Mouse (Mus musculus) mesoderm, embryonic 11.5 days (tissue): ENCODE results near the gene Ptprt.
A peak's percentile ranks its signal among the peaks of the same experiment; 100 is the strongest.
"Not testable (repeated sequence)": the region's sequence is repeated elsewhere in the genome, so short reads cannot be mapped to it uniquely, and the experiment has no call there.

ENCODE experiments used
- DNase-seq: peaks from one replicate; pipeline ENCODE4 v3.0.0-alpha.2; 2012; ENCODE audit warnings: low read depth, low spot score

Ptprt gene

DNA sequence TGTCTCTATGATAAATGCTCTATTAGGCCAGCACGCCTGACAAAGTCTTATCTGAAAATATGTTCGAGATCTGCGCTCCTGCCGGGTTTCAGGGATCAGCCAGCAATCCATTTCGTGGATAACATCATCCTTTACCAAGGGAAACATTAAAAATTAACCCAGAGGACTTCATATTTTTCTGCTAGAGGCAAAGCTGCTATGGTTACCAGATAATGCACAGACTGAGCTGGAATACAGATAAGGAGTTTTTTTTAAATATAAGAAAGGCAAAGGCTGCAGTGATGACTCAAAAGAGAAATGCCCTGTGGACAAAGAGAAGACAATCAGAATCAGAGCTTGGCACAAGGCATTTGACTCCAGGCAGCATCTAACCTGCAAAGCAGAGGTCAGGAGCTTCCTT is 1111.4 kb downstream of the Ptprt start:
- no peak for DNase-seq

DNA sequence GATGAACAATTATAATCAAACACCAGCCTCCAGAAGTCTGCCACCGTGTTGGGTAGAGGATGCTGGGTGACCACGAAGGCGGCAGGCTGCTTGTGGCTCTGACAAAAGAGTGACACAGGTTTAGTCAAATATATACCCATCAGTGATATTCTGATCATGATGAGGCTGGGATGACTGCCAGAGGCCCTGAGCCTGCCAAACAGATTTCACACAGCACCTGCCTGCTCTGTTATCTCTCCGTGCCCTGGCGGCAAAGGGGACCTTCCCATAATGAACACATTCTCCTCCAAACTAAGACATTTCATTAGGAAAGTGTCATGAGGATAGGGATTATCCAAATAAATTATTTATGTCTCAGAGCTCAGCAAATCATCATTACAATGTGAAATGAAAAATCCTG is 1113.6 kb downstream of the Ptprt start:
- no peak for DNase-seq

DNA sequence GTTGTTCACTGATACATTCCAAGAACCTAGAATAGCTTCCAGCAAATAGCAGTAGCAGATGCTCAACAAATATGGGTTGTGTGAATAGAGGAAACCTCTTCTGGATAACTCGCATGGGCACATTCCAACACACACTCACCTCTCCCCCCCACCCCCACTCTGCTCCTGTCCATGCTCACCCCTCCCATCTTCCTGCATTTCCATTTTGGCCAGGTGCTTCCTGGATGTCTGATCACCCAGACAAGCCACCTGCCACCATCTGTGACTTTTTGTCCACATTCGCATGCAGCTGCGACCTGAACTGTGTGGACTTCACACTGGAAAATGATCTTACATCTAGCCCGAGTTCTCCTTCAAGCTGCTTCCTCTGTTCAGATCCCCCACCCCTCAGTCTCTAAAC is 1115.5 kb downstream of the Ptprt start:
- no peak for DNase-seq

DNA sequence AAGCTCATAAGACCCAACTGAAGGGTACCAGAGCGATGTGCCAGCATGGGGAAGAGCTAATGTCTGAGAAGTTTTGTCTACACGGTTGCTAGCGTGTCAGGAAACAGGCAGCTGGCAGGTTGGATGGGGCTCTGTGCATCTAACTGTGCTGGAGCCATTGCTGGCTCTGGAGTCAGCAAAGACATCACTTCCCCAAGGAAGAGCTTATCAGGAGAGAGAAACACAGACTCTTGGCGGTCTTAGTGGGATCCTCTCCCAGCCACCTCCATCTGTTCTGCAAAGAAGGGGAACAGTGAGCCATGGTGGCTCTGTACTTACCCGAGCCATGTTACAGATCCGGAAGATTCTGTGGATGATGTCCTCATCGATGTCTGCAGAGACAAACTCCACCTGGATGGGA is 1126.8 kb downstream of the Ptprt start:
- DNase-seq, result no peak

DNA sequence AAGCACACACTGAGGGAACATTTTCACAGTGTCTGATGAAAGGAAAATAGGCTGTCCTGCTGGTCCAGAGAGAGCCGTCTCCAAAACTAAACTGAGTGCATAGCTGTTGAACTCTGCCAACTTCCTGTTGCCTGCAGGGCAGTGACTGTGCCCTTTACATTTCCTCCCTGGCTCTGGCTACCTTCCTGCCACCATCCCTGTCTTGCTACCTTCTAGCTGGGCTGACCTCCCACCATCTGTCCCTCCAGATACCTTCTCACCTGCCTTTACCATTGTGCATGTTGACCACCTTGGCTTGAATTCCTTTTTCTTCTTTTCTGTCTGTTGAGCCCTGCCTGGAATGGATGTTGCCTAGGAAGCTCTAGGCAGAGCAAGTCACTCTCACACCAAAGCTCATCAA is 1133.8 kb downstream of the Ptprt start:
- no peak for DNase-seq

DNA sequence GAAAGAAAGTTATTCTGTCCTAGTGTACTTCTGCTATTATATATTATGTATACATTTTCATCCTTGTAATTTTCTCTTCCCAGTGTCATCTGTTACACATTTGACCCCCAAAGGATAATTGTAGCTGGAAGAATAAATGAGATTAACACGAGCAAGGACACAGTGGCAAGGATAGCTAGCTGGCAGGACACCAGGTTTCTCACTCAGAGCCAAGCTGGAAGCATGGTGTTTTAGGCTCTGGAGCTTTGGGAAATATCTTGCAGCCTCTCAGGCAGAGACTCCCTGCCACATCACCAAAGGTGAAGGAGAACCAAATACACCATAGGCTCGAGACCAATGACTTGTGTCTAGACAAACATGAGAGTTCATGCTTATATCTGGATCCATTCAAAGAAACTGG is 1141.3 kb downstream of the Ptprt start:
- no peak for DNase-seq

DNA sequence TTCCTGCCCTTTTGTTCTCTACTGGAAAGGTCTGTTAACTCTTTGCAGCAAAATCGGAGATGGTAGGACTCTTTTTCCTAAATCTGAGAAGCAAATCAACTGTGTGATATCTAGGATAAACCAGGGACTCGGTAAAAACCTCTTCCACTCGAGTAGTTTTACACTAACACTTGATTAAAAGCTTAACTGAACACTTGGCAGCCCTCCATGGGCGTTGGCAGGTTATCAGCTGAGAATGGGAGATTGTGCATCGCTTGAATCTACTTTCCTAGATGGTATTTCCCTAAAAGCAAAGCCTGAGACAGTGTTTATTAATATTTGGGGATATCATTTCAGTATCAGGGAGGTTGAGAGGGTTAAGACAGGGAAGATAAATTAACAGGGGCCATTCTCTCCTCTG is 1144.0 kb downstream of the Ptprt start:
- no peak for DNase-seq

DNA sequence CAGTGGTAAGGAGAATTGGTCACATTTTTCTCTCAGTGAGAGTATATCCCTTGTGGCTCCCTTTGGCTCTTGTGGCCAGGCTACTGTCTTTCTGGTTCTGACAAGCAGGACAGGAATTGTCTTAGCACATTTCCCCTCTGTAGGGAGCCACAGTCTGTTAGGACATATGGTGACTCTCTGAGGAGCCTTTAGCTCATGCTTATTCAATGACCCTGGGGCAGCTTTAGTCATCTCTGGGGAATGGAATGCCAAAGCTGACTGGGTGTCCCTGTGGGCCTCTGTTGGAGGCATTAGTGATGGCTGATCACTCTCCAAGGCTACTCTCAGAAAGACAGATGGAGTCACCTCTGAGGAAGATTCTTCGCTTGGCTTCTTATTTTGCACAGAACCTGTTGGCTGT is 1147.7 kb downstream of the Ptprt start:
- DNase-seq, result peak; percentile 12

DNA sequence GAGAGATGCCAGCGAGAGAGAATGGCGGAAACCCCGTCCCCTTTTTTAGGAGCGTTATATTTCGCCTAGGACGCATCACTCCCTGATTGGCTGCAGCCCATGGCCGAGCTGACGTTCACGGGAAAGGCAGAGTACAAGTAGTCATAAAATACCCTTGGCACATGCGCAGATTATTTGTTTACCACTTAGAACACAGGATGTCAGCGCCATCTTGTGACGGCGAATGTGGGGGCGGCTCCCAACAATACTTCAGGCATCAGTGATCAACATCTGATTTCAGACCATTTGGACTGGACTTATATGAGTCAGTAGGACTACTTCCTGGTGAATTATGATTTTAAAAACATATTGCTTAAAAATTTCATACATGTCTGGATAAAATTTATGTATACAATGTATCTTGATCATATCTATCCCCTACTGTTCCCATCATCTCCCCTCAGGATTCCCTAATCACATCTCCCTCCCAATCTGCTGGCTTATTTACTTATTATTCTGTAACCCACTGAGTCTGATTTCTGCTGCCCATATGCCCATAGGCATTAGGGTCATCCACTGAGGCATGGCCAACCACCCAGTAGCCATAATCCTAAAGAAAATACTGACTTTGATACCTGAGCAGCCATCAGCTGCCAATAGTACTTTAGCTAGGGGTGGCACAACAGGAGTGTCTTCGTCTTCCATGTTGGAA is 1148.9 kb downstream of the Ptprt start:
- DNase-seq, result not testable (repeated sequence)

DNA sequence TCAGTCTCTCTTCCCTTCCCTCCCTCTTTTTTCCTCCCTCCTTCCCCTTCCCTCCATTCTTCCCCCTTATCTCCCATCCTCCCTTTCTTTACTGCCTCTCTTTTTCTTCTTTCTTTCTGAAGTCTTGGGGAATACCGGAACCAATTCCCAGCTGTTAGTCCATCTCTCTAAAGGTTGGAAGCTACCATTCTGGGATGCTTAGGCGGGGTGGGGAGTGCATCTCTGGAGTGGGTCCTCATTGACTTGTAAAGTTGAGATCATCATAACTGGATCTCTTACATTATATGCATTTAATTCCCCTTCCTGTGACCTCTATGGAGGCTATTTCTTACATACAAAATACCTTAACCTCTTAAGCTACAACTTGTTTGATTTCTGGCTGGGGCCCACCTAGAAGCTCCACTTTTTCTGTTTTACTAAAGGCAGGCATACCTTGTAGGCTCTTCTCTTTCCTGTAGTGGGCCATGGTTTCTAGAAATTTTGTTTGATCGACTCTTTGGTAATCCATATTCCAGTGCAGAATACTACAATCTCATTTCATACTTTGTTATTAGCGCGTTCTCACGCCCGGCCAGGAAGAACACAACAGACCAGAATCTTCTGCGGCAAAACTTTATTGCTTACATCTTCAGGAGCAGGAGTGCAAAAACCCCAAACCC is 1149.7 kb downstream of the Ptprt start:
- no peak for DNase-seq

DNA sequence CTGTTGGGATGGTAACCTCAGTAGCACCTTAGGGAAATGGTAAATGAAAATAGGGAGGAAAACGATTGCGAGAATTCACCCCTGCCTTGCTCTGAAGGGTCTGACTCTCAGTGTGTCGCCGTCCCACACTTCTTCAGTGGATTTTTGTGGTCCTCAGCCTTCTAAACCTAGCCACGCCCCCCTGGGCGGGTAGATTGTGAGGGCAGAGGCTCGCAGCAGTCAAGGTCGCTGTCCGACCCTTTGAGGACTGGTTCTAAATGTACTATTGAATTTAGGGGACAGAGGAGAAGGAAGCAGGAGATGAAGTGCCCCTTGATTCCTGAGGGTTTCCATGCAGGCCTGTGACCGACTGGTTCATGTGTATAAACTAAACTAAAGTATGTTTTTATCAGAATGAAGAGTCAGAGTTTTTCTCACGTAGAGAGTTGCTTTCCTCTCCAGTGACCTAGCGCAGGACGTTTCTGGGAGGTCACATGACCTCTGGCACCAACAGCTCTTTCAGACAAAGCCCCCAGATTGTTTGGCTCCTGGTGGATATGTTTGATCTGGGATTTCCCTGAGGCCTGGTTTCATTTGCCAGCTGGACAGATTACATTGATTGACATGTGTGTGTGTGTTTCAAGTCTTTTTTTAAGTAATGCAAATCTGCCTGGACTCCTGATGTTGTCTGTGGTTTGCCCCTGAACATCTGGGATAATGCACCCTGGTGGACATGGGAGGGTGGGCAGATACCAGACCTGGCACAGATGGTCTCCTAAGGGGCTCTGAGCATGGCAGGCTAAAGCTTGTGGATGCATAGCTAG is 1161.6 kb downstream of the Ptprt start:
- DNase-seq, result peak; percentile 23

DNA sequence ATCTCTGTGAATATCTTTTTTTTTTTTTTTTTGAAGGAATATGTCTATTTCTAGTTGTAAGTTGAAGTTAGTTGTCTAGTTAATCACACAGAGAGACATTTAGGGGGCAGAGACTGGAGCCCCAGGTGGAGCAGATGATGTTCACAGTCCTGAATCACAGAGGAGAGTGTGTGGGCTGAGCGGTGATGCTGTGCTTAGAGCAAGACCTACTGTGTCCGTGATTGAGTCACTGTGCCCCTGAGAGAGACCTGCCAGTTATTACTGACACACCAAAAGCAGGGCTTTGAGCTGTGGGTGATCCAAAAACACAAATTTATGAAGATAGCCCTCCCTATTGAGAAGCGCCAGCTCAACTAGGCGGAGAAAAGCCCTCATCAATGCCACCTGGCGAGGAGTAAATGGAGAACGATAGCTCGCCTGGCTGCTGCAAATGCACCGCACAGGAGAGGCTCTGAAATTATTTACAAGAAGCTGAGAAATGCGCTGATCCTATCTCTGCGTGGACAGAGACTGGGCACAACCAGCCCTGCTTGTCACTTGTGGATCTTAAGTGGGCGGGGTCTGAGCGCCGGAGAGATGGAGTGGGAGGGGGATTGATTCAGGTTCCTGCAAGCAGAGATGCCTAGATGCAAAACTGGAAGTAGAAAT is 1162.4 kb downstream of the Ptprt start:
- DNase-seq, result peak; percentile 10

DNA sequence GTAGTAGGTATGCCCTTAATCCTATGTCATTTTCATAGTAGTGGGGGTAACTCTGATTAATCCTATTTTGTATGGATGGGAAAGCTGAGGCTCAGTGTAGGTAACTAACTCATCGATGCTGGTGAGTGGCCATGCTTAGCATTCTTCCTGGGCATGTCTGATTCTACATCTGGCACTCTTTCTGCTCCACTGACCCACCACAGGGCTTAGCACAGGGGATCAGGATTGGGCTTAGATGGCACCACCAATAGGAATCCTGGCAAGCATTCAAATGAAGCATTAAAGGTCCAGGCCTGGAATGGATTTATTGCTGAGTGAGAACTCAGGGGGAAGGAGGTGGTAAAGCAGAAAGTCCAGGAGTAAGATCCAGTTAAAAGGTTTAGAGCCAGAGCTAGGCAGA is 1179.2 kb downstream of the Ptprt start:
- no peak for DNase-seq

DNA sequence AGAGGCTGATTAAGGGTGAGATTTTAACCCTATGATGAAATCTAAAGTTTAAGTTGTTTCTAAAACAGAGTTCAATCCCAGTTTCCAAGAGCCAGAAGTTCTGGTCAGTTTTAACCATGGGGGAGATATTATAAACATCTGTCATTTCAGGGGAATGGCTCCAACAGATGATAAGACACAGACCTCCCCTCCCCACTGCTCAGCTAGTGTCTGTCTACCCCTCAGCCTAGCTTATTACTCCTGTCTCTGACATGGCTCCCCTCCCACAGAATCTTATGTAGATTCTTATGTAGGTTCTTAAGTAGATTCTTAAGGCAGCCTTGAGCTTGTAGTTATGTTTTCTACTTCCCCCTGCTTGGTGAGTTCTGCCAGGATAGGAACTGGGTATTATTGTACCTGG is 1180.5 kb downstream of the Ptprt start:
- DNase-seq, result no peak
